Mouse (Mus musculus) layer of hippocampus, adult 9-11 months (tissue): ENCODE data around the gene Tpsb2.

Experiments used
- DNase-seq: peaks from one replicate; pipeline ENCODE4 v3.0.0; 2022

Tpsb2 gene

DNA sequence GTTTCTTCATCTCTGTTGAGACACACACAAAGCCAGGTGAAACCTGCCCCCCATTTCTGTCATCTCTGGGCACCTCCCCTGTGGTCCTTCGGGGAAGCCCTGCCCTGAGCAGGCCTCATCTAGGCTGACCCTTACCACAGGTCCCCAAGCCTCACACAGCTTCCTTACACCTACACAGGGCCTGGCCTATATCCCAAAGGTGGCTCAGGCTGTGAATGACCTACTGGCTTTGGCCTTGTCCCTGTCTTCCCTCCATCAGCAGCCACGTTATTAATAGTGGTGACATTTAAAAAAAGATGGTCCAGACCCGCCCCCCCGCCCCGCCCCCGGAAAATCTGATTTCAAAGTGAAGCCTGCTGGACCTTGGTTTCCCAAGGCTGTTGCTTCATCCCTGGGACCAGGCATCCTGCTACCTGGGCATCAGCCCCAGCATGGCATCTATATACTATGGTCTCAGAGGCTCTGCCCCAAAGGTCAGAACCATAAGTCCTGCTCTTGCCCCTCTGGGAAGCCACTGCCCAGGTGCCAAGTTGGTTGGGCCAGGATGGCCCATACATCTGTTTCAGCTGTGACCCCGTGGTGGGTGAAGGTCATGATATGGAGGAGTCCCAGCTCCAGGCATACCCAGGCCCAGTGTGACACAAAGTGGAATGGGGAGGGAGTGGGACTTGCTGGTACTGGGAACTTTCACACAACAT lies 42.3 kb downstream of the Tpsb2 start:
- DNase-seq: no peak

DNA sequence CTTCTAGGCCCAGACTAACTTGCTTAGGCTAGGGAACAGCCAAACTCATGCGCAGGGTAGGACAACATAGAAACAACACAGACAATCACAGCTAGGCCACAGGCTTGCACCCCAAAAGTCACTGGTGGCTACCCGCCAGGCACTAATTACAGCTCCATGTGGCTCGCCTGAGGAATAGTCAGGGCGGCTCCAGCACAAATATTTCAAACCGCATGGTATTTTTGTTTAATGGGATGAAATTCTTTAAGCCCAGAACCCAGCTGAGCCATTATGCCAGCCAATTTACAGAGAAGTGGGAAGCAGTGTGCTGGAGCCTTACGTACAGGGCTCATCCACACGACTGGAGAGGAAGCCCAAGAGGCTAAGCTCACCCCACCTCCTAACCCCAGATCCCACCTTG lies 43.5 kb downstream of the Tpsb2 start:
- DNase-seq: no peak

DNA sequence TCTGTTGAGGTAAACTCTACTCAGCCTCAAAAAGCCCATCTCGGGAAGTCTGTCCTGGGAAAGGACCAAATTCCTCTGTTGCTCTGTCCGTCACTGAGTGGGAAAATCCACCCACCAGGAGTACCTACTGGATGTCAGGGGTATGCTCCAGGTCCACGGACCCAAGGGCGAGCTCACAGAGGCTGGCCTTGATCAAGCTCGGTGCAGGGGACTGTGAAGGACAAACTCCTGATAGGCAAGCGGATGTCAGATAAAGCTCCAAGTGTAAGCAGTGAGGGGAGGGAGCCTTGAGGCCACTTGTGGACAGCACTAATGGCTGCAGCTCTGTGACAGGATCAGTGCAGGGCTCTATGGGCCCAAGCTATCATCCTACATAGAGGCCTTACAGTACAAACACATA lies 44.1 kb downstream of the Tpsb2 start:
- no peak for DNase-seq

DNA sequence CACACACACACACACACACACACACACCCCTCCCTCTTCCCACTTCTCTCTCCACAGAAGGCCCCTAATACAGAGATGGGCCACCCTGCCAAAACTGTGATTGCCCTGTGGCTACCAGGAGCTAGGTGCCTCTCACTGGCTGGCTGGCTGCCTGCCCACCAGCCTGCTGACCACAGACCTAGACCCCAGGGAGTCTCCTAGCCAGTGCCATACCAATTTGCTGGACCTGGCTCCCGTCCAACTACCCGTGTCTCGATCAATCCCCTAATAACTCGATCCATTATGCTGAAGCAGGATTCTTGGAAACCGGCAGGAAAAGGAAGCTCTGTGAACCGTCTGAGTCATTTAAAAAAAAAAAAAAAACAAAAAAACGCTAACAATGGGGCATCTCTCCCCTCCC lies 44.7 kb downstream of the Tpsb2 start:
- no peak for DNase-seq

- no peak for DNase-seq
Observed at GRCm38 (mm10) chr17:25411251-25411650, 45.1 kb downstream of the Tpsb2 start.

DNA sequence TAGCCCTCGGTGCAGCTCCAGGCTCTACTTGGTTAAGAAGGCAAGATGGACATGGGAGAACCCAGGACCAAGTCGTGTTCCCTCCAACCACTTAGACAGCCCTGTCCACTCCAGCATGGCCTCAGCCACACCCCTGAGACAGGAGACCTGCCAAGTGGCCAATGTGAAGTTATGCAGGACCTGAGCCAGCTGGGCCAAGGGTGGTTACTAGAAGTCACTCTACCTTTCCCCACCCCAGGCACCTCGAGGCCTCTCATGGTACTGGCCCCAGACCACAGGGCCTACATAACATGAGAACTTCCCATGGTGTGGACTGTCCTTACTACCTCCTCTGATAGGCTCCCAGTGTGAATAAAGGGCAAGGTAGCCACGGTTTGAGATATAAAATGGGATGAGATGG lies 48.1 kb downstream of the Tpsb2 start:
- no peak for DNase-seq

- no peak for DNase-seq
Observed at GRCm38 (mm10) chr17:25414917-25415316, 48.8 kb downstream of the Tpsb2 start.

DNA sequence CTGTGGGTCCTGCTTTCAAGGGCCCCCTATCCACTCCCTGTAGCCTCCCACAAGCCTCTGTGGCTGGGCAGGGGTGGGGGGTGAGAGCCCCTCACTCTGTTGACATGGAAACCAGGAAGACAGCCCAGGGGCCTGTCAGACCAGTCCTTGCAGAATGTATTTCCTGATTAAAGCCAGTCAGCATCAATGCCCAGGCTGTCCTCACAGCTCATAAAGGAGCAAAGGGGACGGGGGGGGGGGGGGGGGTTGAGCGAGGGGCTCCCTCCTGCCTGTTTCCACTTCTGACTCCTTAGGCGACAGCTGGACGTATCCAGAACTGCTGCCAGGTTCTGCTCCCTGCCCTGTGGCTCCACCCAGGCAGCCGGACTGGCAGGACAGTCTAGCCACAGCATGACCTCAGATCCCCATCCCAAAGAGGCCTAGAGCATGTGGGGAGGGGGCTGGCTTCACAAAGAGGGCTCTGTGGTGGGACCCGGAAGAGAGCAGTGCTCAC lies 49.4 kb downstream of the Tpsb2 start:
- DNase-seq: no peak

DNA sequence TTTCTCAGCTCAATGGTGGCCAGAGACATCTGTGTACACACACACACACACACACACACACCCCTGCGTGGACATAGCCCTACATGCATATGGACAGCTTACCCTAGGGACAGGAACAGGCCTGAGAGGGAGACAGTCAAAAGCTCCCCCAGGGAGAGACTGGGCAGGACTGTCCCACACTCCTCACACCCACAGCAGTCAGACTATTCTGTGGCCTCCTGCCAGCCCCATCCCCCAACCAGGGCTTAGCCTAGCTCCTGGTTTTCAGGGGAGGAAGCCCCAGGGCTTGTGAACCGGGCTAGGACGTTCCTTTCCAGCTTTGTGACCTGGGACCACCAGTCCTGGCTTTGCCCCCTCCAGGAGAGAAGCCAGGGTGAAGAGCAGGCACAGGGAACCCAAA lies 50.1 kb downstream of the Tpsb2 start:
- DNase-seq: no peak

GRCm38 (mm10) chr17:25417990-25418389 lies 51.9 kb downstream of the Tpsb2 start:
- DNase-seq: no peak
